Mouse (Mus musculus): ENCODE data around the gene Clec2l.

Gene Clec2l

DNA sequence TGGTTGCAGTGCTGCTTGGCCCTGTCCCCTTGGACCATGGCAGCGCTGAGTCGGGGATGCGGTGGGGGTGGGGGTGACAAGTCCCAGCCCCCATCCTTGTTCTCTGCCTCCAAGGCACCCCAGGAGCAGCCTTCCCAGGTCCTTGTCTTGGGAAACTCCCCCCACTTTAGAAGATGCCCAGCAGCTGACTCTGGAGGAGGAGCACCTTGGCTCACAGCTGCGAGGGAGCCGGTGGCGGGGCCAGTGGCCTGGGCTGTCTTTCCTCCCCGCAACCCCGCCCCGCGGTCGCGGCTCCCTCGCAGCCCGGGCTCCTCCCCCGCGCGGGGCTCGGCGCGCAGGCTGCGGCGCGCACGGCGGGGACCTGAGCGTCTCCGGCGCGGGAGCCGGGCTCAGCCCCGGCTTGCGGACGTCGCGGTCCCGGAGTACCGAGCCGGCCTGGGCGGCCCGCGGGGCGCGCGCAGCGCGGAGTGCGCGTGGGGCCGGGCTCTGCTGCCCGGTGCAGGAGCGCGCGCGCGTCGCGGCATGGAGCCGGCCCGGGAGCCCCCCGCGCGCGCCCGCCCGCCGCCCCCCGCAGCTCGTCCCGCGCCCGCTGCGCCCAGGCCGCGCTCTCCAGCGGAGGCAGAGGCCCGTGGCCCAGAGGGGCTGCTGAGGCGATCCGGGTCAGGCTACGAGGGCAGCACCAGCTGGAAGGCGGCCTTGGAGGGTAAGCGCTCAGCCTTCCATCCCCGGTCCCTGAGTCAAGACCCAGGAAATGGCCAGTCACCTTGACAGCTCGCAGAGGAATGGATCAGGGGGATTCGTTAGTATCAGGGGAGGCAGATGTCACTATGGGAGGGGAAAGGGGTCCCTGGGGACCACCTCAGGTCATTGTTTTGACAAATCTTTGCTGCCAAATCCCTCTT is at the start of gene Clec2l:
Gene Clec2l (plus strand): TSS at position 356 of the 902 bp plus-strand sequence.
- no peak for DNase-seq (ENCODE audit: extremely low read depth, insufficient read length, low spot score)

DNA sequence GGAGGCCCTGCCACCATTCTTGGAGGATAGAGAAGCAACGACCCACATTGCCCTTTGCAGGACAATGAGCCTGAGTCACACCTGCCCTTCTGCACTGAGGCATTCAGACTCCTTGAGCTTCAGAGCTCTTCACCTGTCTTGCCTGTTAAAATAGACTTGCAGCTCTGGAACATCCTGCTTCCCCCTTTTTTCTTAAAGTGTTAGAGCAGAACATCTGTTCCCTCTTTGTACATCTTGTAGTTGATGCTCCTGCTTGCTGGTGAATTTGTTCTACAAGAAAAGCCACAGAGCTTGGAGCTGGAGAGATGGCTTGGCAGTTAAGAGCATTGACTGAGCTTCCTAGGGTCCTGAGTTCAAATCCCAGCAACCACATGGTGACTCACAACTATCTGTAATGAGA is 40.5 kb upstream of the Clec2l start:
- DNase-seq (ENCODE audit: extremely low read depth, insufficient read length, low spot score), result no peak

DNA sequence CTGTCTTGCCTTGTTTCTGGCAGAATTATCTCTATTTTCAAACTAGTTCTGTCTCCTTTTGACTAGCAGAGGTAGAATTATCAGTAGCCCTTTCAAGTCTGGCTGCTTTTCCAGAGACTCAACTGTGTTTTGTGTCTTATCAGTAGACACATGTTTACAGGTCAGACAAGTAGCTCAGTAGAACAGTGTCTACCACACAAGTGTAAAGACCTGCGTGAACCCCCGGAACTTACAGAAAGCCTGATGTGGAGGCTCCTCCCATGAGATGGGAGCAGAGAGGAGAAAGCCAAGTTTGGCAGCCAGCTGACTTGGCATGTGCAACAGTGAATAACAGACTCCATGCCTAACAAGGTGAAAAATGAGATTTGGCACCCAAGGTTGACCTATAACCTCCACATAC is 39.4 kb upstream of the Clec2l start:
- DNase-seq (ENCODE audit: extremely low read depth, insufficient read length, low spot score), result no peak

DNA sequence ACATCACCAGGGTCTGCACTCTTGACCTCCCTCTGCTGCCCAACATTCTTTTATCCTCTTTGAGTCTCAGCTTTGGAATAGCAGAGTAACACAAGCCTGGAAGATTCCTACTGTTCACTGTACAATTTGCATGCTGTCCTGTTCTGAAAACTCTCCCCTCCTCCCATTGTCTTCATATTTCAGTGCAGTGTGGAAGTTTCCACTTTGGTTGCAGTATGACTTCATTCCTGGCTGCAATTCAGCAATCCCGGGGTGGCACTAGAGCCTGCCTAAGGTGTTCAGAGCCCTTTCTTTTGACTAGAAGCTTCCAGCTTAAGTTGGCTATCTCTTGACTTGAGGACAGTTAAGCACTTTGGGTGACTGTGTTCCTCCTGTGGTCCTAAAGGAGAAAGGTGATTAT is 38.4 kb upstream of the Clec2l start:
- no peak for DNase-seq (ENCODE audit: extremely low read depth, insufficient read length, low spot score)

DNA sequence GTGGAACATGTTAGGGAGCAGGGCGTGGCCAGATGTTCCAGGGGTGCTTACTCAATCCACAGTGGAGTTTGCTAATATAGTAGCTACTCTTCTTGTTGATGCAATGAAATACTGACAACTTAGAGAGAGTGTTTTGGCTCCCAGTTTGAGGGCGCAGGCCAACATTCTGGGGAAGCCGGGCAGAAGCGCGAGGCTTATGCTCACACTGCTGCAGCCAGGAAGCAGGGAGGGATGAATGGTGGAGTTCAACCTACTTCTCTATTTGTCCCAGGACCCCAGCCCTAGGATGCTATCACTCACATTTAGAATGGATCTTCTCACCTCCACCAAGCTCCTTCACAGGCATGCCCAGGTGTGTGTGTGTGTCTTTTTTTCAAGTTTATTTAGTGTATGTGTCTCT is 36.8 kb upstream of the Clec2l start:
- no peak for DNase-seq (ENCODE audit: extremely low read depth, insufficient read length, low spot score)

DNA sequence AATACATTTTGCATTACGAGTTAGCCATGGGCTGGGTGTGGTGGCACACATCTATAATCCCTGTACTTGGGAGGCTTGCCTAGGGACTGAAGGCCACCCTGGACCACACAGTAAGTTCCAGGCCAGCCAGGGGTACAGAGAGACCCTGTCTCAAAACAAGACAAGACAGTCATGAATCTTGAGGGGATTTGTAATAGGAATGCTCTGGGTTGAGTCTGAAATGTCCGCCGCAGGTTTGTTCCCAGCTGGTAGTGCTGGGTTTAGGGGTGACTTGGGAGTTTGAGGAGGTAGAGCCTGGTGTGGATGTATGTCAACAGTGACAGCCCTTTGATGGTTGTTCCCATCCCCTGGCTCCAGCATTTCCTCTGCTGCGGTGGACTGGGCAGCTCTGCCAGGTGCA is 35.8 kb upstream of the Clec2l start:
- no peak for DNase-seq (ENCODE audit: extremely low read depth, insufficient read length, low spot score)

DNA sequence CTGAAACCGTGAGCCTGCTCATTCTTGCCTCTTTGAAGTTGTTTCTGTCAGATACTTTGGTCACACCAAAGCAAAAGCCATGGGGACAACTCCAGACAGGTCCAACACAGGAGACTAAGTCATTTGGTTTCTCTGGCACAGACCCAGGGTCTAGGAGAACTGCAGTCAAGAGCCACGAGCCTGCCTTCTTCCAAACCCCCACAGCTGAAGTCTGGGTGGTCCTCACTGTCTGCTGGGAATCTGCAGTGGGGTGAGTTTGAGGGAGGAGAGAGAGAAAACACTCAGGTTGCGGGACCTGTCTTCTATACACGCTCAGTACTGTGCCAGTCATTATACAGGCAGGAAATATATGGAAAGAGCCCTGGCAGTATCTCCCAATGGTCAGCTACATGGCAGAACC is 35.4 kb upstream of the Clec2l start:
- no peak for DNase-seq (ENCODE audit: extremely low read depth, insufficient read length, low spot score)

DNA sequence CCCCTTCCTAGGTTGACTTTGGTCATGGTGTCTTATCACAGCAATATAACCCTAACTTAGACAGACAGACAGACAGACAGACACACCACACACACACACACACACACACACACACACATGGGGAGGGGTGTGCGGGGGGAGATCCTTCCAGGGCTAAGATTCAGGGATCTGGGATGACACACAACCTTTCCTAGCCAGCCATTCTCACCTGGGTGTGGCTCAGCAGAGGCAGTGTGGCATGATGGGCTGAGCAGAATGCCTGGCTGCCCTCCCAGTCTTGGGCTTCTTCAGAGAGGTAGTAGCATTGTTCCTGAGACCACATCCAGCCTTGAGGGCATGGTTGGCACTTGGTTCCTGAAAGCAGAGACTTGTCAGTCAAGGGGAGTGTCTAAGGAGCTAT is 33.3 kb upstream of the Clec2l start:
- DNase-seq (ENCODE audit: extremely low read depth, insufficient read length, low spot score), result no peak

DNA sequence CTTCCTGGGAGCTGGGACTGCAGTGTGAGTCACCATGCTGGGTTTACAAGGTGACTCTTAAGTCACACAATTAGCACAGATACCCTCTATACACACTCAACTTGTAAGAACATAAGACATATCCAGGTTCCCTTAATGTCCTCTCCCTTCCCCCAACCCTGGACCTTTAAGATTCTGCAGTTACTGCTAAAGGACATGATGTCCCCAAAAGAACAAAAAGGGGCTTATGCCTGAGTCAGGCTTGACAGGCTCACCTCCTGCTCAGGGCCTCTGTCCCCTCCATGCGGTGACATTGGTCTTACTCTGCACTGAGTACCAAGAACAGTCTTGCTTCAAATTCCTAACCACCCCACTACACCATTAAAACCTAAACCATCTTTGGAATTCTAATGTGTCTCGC is 30.0 kb upstream of the Clec2l start:
- no peak for DNase-seq (ENCODE audit: extremely low read depth, insufficient read length, low spot score)

DNA sequence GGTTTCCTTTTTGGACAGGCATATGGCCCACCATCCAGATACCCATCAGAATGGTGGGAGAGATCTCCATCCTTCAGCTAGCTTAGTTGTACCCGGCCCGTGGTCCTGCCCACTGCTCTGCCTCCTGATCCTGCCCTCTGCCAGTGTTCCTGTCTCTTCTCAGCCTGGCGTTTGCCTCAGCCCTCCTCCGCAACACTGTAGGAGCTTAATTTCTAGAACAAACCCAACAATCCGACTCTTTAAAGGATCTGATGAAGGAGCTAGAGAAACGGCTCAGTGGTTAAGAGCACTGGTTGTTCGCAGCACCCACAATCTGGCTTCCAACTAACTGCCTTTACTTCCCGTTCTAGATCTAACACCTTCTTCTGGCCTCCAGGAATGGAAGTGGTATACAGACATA is 28.4 kb upstream of the Clec2l start:
- DNase-seq (ENCODE audit: extremely low read depth, insufficient read length, low spot score), result no peak

DNA sequence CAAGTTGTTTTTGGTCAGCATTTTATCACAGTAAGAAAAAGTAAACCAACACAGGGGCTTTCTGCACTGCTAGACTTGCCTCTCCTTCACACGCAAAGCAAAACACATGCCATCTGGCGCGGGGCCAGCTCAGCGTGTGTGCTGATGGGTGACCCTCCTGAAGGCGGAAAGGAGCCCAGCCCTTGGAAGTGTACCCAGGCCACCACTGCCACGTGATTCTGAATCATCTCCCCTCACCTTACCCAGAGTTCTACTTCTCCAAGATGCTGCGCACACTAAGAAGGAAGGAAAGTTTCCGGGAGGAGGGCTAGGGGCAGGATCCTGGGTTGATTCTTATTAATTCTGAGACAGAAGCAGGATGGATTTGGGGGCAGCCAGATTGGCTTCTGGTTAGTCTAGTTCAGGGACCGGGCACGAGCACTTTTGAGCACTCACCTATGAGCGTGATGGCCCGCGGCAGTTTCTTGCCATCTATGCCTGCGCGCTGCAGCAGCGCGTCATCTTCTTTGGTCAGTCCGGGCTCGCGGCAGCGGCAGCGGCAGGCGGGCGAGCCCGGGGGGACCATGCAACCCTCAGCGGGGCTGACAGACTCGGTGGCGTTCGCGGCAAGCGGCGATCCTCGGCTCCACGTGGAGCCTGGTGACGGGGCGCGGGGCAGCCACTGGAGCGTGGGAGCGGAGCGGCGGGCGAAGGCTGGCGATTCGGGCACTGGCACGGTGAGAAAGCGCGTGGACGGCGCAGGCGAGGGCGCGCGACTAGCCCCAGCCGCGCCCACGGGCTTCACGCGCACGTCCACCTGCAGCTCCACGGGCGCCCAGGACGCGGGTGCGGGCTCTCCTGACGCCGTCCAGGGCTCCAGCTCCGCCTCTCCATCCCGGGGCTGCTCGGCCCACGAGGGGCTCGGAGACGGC is 26.7 kb upstream of the Clec2l start:
- DNase-seq (ENCODE audit: extremely low read depth, insufficient read length, low spot score), result peak; percentile 70

DNA sequence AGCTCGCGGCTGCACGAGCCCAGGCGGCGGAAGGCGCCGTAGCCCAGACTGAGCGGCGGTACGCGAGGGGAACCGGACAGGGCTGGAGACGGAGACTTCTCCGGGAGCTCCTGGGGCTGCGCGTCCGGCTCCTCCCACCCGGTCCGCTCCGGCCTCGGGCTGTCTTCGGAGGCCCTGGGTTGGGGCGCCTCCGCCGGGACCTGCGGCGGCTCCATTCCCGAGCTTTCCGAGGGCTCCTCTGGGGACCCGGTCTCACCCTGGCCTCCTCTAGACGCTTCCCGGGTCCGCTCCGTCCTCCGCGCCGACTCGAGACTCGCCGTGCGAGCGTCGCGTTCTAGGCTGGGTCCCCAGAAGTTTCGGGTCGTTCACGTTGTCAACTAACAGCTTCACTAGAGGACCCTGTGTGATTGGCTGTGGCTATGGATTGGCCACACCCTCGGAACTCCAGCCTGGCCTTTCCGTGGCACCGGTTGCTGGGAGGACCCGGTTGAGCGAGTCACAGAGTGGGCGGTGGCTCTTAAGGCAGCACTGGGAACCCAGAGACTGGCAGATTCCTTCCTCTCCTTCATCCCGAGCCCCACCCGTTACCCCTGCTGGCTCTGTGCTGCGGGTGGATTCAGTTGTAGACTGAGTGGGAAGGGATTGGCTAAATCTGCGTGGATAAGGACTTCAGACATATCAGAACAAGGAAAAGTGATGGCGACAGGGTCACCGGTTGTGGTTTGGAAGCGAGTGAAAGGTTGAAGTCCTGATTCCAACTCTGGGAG is 25.8 kb upstream of the Clec2l start, which contains the start of gene Klrg2:
Gene Klrg2 (minus strand): TSS at position 391 of the 767 bp plus-strand sequence.
- DNase-seq (ENCODE audit: extremely low read depth, insufficient read length, low spot score), result peak; percentile 93

DNA sequence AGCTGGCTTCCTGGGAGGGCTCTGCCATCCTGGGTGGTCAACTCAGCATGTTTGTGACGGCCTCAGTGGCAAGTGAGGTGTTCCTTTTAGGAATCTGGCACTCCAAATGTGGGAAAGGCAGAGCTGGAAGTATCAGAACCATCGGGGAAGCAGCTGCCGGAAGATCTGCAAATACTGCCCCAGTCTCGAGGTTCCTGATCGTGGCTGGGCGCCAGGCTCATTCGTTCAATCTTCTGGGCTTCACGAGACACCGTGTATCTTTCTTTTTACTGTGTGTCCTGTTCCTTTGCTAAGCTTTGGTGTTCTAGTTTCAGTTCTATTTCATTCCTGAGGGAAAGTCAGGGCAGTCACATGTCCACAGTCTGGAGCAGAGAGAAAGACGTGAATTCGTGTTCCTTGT is 22.5 kb upstream of the Clec2l start:
- no peak for DNase-seq (ENCODE audit: extremely low read depth, insufficient read length, low spot score)

DNA sequence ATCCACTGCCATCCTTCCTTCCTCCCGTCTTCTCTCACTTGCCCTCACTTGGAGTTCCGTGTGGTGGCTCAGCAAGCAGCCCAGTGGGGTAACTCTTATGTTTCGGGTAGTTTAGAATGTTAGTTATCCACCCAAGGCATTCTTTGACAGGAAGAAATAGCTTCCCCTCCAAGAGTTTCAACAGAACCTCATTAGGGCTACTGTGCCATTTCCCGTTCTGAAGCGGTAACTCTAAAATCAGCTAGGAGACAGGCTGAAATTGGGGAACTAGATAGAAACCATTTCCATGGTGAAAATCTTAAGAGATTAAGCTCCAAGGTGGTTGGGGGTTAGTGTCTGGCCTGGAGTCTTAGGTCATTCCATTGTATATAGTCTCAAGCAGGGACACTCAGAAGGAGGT is 21.6 kb upstream of the Clec2l start:
- no peak for DNase-seq (ENCODE audit: extremely low read depth, insufficient read length, low spot score)

DNA sequence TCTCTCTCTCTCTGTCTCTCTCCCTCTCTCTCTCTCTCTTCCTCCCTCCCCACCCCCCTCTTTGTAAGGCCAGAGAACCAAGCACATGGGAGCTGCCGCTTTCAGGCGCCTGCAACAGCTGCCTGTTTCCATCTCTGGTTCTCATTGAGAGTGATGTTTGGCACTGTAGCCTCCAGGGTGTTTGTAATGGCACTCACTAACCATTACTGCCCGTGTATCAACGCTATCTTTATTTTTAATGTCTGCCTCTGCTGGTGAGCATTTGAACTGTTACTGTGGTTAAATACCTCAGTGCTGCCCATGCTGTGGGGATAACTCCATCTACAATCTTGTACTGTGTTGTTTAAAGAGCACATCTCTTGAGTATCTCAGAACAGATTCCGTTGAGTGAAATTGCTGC is 21.2 kb upstream of the Clec2l start:
- DNase-seq (ENCODE audit: extremely low read depth, insufficient read length, low spot score), result no peak

DNA sequence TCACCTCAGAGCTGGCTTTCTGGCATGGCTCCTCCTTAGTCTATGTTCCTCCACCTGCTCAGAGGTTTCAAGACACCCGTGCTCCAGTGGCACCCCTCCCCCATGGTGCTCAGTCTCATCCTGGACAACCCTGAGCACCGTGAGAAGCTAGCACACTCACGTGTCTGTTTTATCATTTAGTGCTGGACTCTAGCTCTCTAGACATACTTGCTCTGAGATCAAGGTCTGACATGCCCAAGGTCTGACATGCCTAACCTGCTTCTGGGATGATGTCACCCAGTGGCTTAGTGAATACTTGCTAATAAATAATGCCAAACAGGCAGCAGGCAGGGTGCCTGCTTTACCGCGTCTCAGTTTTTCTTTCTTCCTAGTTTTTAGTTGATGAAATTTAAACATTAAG is 20.3 kb upstream of the Clec2l start:
- DNase-seq (ENCODE audit: extremely low read depth, insufficient read length, low spot score), result no peak

DNA sequence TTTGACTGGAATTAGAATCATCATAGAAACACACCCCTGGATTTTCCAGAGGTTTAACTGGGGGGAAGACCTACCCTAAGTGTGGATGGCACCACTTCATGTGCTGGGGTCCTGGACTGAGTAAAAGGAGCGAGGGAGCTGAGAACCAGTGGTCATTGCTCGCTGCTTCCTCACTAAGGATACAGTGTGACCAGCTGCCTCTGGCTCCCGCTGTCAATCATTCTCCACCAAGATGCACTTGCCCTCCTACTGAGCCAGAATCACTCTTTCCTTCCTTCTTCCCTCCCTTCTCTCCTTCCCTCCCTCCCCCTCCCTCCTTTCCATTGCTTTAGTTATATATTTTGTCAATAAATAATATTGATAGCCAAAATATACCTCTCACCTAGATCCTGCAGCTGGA is 19.8 kb upstream of the Clec2l start:
- DNase-seq (ENCODE audit: extremely low read depth, insufficient read length, low spot score), result no peak

DNA sequence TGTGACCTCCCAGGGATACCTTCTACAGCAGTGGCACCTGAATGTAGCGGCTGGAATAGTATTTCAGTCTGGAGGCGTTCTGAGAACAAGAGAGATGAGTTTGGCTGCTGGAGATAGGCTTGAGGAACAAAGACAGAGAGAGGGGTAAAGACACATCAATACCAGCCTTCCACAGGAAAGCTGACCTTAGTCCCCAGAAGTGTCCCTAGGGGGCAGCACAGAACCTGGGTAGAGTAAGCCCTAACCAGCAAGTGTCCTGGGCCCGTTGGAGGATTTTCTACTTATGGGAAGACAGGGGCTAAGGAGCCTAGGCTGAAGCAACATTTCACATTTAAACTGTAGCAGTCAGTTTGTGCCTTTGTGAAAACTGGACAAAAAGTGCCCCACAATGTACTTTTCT is 13.3 kb upstream of the Clec2l start:
- DNase-seq (ENCODE audit: extremely low read depth, insufficient read length, low spot score), result no peak

DNA sequence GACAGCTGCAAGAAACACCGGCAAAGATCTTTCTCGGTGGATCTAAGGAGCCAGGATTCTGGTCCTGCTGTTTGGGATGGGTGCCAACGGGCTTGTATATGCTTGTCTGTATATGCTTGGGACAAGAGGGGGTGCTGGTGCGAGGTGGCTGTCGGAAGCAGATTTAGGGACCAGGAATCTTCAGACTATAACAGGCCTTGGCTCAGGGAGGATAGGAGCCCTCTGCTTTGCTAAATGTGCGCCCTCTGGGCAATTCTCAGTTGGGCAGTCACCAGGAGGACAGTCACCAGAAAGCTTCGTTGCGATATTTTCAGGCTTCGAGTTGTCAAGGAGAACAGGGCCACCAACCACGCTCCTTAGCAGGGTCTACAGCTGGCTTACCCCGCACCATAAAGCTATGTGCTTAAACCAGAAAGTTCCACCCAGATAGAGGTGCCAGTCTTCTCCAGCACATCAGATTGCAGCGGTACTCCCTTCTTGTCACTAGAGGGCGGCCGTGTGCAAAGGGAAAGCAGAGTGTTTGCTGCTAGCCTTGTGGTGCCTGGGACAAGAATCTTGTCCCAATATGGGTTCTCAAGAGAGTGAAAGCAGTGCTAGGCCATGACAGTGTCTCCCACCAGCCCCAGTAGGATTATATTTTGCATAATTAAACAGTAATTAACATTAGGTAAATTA is 12.5 kb upstream of the Clec2l start:
- peak; percentile 26 for DNase-seq (ENCODE audit: extremely low read depth, insufficient read length, low spot score)

DNA sequence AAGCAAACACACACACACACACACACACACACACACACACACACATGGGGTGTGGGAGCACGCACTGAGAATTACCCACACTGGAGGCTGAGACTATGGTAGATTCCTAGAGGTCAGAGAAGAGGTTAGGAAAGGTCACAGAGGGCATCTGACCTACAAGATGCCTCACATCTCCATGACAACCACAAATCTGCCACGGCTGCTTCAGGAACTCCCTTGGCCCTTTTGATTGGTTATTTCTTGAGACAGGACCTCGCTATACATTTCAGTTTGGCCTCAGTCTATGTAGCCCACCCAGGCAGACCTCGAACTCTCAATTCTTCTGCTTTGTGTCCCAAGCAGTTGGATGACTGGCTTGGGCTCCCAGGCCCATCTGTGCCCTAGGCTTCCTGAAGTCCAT is 1.2 kb upstream of the Clec2l start:
- no peak for DNase-seq (ENCODE audit: extremely low read depth, insufficient read length, low spot score)

Measured in 3134 (cell line).